Mouse (Mus musculus): ENCODE results near the gene Coro2a.
"Not testable (repeated sequence)": the region's sequence is repeated elsewhere in the genome, so short reads cannot be mapped to it uniquely, and the experiment has no call there.

DNA sequence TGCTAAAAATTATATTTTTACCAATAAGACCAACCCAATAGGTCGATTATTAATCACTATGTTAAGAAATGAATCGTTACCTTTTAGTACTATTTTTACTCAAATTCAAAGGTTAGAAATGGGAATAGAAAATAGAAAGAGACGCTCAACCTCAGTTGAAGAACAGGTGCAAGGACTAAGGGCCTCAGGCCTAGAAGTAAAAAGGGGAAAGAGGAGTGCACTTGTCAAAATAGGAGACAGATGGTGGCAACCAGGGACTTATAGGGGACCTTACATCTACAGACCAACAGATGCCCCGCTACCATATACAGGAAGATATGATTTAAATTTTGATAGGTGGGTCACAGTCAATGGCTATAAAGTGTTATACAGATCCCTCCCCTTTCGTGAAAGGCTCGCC, 17.9 kb downstream of the Coro2a start:
- TF ChIP-seq CTCF (IDR thresholded peaks at IDR 0.05; ENCODE audit: extremely low read depth, insufficient read depth, insufficient read length, insufficient replicate concordance); POLR2A (IDR thresholded peaks at IDR 0.05; ENCODE audit: low read depth, low read length): not testable (repeated sequence)
